Mouse (Mus musculus): ENCODE results near the gene Nadk. TPM values are rescaled to one million over a fixed set of nuclear protein-coding genes. Genes with fewer than 3 reads are reported as not detected.
"Not testable (repeated sequence)": the region's sequence is repeated elsewhere in the genome, so short reads cannot be mapped to it uniquely, and the experiment has no call there.

The Nadk gene
- total and polyA plus RNA-seq, 3 experiments: 162 to 204 (median 199) TPM

- Histone ChIP-seq H3K27me3 (replicated peaks) (no peaks in the 10 kb centered on the region), H3K4me3 (replicated peaks in 1 of 3; ENCODE audit: low read depth in 2 of 3, low read length in 2 of 3, poor library complexity in 1 of 3) (no peak overlapping the region), H3K4me1 (ENCODE audit: control insufficient read depth in 1 of 2, insufficient read depth in 2 of 2) (peaks cover 13 to 74% of the 10 kb centered on the region in 2 experiments), H3K9me3 (replicated peaks; ENCODE audit: low read length) (no peaks in the 10 kb centered on the region), H3K27ac (ENCODE audit: insufficient read depth, low read depth) (no peak overlapping the region), H3K79me2 (replicated peaks; ENCODE audit: control insufficient read depth, extremely low read depth, insufficient read depth, poor library complexity, severe bottlenecking) (peaks cover 93% of the 10 kb centered on the region), H3K36me3 (replicated peaks in 1 of 2; ENCODE audit: control insufficient read depth in 1 of 2, insufficient read depth in 1 of 2, low read length in 1 of 2) (peaks cover 0 to 47% of the 10 kb centered on the region in 2 experiments), H3K4me2 (ENCODE audit: insufficient read depth, low read depth, poor library complexity, severe bottlenecking) (no peak overlapping the region), H3K9ac (ENCODE audit: insufficient read depth, low read depth) (no peak overlapping the region)
- no peak for TF ChIP-seq RCOR1 (conservative IDR thresholded peaks at IDR 0.05; ENCODE audit: low read depth, low read length)
- no peak for TF ChIP-seq MXI1 (IDR thresholded peaks at IDR 0.05; ENCODE audit: low read depth, low read length)
- no peak for TF ChIP-seq POLR2A (IDR thresholded peaks at IDR 0.05; ENCODE audit: low read depth, low read length)
- no peak for TF ChIP-seq CTCF (conservative IDR thresholded peaks at IDR 0.05 in 1 of 2, IDR thresholded peaks at IDR 0.05 in 1 of 2; ENCODE audit: low read depth in 2 of 2, low read length in 2 of 2)
- no peak for TF ChIP-seq USF1 (IDR thresholded peaks at IDR 0.05; ENCODE audit: low read depth, low read length)
- no peak for TF ChIP-seq JUND (conservative IDR thresholded peaks at IDR 0.05; ENCODE audit: low read depth, low read length)
- TF ChIP-seq IRF4 (IDR thresholded peaks at IDR 0.05; ENCODE audit: low read depth, low read length): no peak
- no peak for TF ChIP-seq SIN3A (IDR thresholded peaks at IDR 0.05; ENCODE audit: low read length)
- TF ChIP-seq BHLHE40 (IDR thresholded peaks at IDR 0.05; ENCODE audit: low read depth, low read length): no peak
- TF ChIP-seq E2F4 (IDR thresholded peaks at IDR 0.05; ENCODE audit: insufficient replicate concordance, low read depth, low read length): no peak
- TF ChIP-seq PAX5 (IDR thresholded peaks at IDR 0.05; ENCODE audit: low read length): no peak
- TF ChIP-seq MEF2A (IDR thresholded peaks at IDR 0.05; ENCODE audit: borderline replicate concordance, low read depth, low read length): no peak
- TF ChIP-seq UBTF (IDR thresholded peaks at IDR 0.05; ENCODE audit: low read depth, low read length): no peak
- no peak for TF ChIP-seq ZNF384 (IDR thresholded peaks at IDR 0.05; ENCODE audit: low read depth, low read length)
- TF ChIP-seq ZKSCAN1 (IDR thresholded peaks at IDR 0.05; ENCODE audit: borderline replicate concordance, low read depth, low read length): no peak
- DNase-seq (ENCODE audit: extremely low read depth): no peak
- dilution Hi-C loops (cut with MboI; ENCODE audit: extremely low pct_ligation_motif_present, extremely low pct_unique_long_range_greater_than_20kb, low sequenced_read_pairs): no loop called here
- in situ Hi-C loops (cut with MboI; ENCODE audit: low pct_ligation_motif_present, low pct_unique_long_range_greater_than_20kb, low sequenced_read_pairs): loop anchor here (5.0 to 10.0 kb wide), 2 partner anchors 54 to 86 kb away; no protein-coding TSS in a partner anchor
Measured at GRCm38 (mm10) chr4:155568632-155569370, 6.6 kb downstream of the Nadk start.

GRCm38 (mm10) chr4:155569818-155570217, 7.6 kb downstream of the Nadk start:
- DNase-seq (ENCODE audit: extremely low read depth): no peak
- Histone ChIP-seq H3K9me3 (replicated peaks; ENCODE audit: low read length) (no peaks in the 10 kb centered on the region), H3K4me3 (replicated peaks in 1 of 3; ENCODE audit: low read depth in 2 of 3, low read length in 2 of 3, poor library complexity in 1 of 3) (no peak overlapping the region), H3K27me3 (replicated peaks) (no peaks in the 10 kb centered on the region), H3K79me2 (replicated peaks; ENCODE audit: control insufficient read depth, extremely low read depth, insufficient read depth, poor library complexity, severe bottlenecking) (peaks cover 94% of the 10 kb centered on the region), H3K36me3 (replicated peaks in 1 of 2; ENCODE audit: control insufficient read depth in 1 of 2, insufficient read depth in 1 of 2, low read length in 1 of 2) (peaks cover 0 to 52% of the 10 kb centered on the region in 2 experiments), H3K4me2 (ENCODE audit: insufficient read depth, low read depth, poor library complexity, severe bottlenecking) (no peak overlapping the region), H3K4me1 (ENCODE audit: control insufficient read depth in 1 of 2, insufficient read depth in 2 of 2) (peaks cover 13 to 82% of the 10 kb centered on the region in 2 experiments), H3K9ac (ENCODE audit: insufficient read depth, low read depth) (no peak overlapping the region), H3K27ac (ENCODE audit: insufficient read depth, low read depth) (no peak overlapping the region)
- dilution Hi-C loops (cut with MboI; ENCODE audit: extremely low pct_ligation_motif_present, extremely low pct_unique_long_range_greater_than_20kb, low sequenced_read_pairs) (no loop called here), in situ Hi-C loops (cut with MboI; ENCODE audit: low pct_ligation_motif_present, low pct_unique_long_range_greater_than_20kb, low sequenced_read_pairs) (loop anchor here (5.0 to 10.0 kb wide), 3 partner anchors 55 to 205 kb away; partner anchors contain the start of gene Prkcz)
- TF ChIP-seq RAD21 (IDR thresholded peaks at IDR 0.05; ENCODE audit: low read depth, low read length) (no peak), MXI1 (IDR thresholded peaks at IDR 0.05; ENCODE audit: low read depth, low read length) (no peak), JUND (conservative IDR thresholded peaks at IDR 0.05; ENCODE audit: low read depth, low read length) (no peak), TBP (conservative IDR thresholded peaks at IDR 0.05; ENCODE audit: low read depth, low read length) (no peak), USF1 (IDR thresholded peaks at IDR 0.05; ENCODE audit: low read depth, low read length) (no peak), POLR2AphosphoS2 (IDR thresholded peaks at IDR 0.05; ENCODE audit: low read depth, low read length) (no peak), MYC (IDR thresholded peaks at IDR 0.05; ENCODE audit: low read depth, low read length) (no peak), CHD2 (IDR thresholded peaks at IDR 0.05; ENCODE audit: low read length) (no peak), RCOR1 (conservative IDR thresholded peaks at IDR 0.05; ENCODE audit: low read depth, low read length) (no peak), ZC3H11A (IDR thresholded peaks at IDR 0.05; ENCODE audit: low read depth, low read length) (no peak), HCFC1 (IDR thresholded peaks at IDR 0.05; ENCODE audit: low read depth, low read length) (no peak), EP300 (IDR thresholded peaks at IDR 0.05; ENCODE audit: low read length) (no peak), USF2 (conservative IDR thresholded peaks at IDR 0.05; ENCODE audit: low read depth, low read length) (no peak), UBTF (IDR thresholded peaks at IDR 0.05; ENCODE audit: low read depth, low read length) (no peak)

GRCm38 (mm10) chr4:155570315-155570714, 8.1 kb downstream of the Nadk start:
- in situ Hi-C loops (cut with MboI; ENCODE audit: low pct_ligation_motif_present, low pct_unique_long_range_greater_than_20kb, low sequenced_read_pairs): loop anchor here (10.0 kb wide), 1 partner anchor 206 kb away; the partner anchor contains the start of gene Prkcz
- not testable (repeated sequence) for H3K27ac ChIP-seq (ENCODE audit: insufficient read depth, low read depth)

More at GRCm38 (mm10) chr4:155570315-155570714, 8.1 kb downstream of the Nadk start:
- peaks cover 0 to 54% of the 10 kb centered on the region in 2 experiments for H3K36me3 ChIP-seq (replicated peaks in 1 of 2; ENCODE audit: control insufficient read depth in 1 of 2, insufficient read depth in 1 of 2, low read length in 1 of 2)
- H3K4me1 ChIP-seq (ENCODE audit: control insufficient read depth in 1 of 2, insufficient read depth in 2 of 2): peaks cover 13 to 80% of the 10 kb centered on the region in 2 experiments
- H3K27me3 ChIP-seq (replicated peaks); H3K9me3 ChIP-seq (replicated peaks; ENCODE audit: low read length); DNase-seq (ENCODE audit: extremely low read depth); H3K4me3 ChIP-seq (replicated peaks in 1 of 3; ENCODE audit: low read depth in 2 of 3, low read length in 2 of 3, poor library complexity in 1 of 3); H3K4me2 ChIP-seq (ENCODE audit: insufficient read depth, low read depth, poor library complexity, severe bottlenecking); H3K9ac ChIP-seq (ENCODE audit: insufficient read depth, low read depth); dilution Hi-C loops (cut with MboI; ENCODE audit: extremely low pct_ligation_motif_present, extremely low pct_unique_long_range_greater_than_20kb, low sequenced_read_pairs): not testable (repeated sequence)
- H3K79me2 ChIP-seq (replicated peaks; ENCODE audit: control insufficient read depth, extremely low read depth, insufficient read depth, poor library complexity, severe bottlenecking): peaks cover 93% of the 10 kb centered on the region
